Mouse (Mus musculus) neural tube, embryonic 12.5 days (tissue): ENCODE data around the gene BC003965. TPM values are rescaled to one million over a fixed set of nuclear protein-coding genes. Genes with fewer than 3 reads are reported as not detected.

ENCODE experiments used
- polyA plus RNA-seq: library from polyadenylated mRNA; unstranded; fragments of >200 nt; fragmentation: Nextera tagmentation; extraction: Ambion mirVana; gene quantifications from 2 replicates; pipeline ENCODE4 v1.2.1, GENCODE M21; 2016

BC003965 gene
- polyA plus RNA-seq, 1 experiment from 2014 or later: 34.1 TPM

Other genes with a start within 250 kb of the BC003965 start
- 78.9 and 82.1 TPM in 2 replicates for gene Mapk8ip3, start 247.6 kb upstream of the BC003965 start, polyA plus RNA-seq
- 183 TPM in 2 replicates for gene Jpt2, start 223.9 kb upstream of the BC003965 start, polyA plus RNA-seq
- 12.0 and 13.1 TPM in 2 replicates for gene Cramp1l, start 168.8 kb upstream of the BC003965 start, polyA plus RNA-seq
- gene Ift140, start 168.5 kb upstream of the BC003965 start, polyA plus RNA-seq: 23.0 and 29.4 TPM in 2 replicates
- gene Tmem204, start 101.0 kb upstream of the BC003965 start, polyA plus RNA-seq: 11.1 and 11.7 TPM in 2 replicates
- 43.3 and 50.9 TPM in 2 replicates for gene Telo2, start 68.6 kb upstream of the BC003965 start, polyA plus RNA-seq
- gene Ptx4, start 63.8 kb upstream of the BC003965 start, polyA plus RNA-seq: not detected in 2 replicates
- gene Clcn7, start 51.2 kb upstream of the BC003965 start, polyA plus RNA-seq: 22.4 and 25.1 TPM in 2 replicates
- gene Ccdc154, start 22.1 kb upstream of the BC003965 start, polyA plus RNA-seq: not detected in 2 replicates
- not detected in 2 replicates for gene Gm38655, start 9.1 kb upstream of the BC003965 start, polyA plus RNA-seq
- 9.4 TPM in 2 replicates for gene Unkl, start 3.8 kb downstream of the BC003965 start, polyA plus RNA-seq
- gene Gnptg, start 55.6 kb downstream of the BC003965 start, polyA plus RNA-seq: 67.1 and 71.3 TPM in 2 replicates
- gene Tsr3, start 55.6 kb downstream of the BC003965 start, polyA plus RNA-seq: 66.7 and 67.0 TPM in 2 replicates
- gene Baiap3, start 71.8 kb downstream of the BC003965 start, polyA plus RNA-seq: 2.3 and 4.0 TPM in 2 replicates
- gene Ube2i, start 90.1 kb downstream of the BC003965 start, polyA plus RNA-seq: 726 and 737 TPM in 2 replicates
- not detected in 2 replicates for gene Prss34, start 113.8 kb downstream of the BC003965 start, polyA plus RNA-seq
- not detected in 2 replicates for gene Prss28, start 124.1 kb downstream of the BC003965 start, polyA plus RNA-seq
- gene Prss29, start 134.1 kb downstream of the BC003965 start, polyA plus RNA-seq: not detected in 2 replicates
- gene Tpsab1, start 161.0 kb downstream of the BC003965 start, polyA plus RNA-seq: not detected in 2 replicates
- not detected in 2 replicates for gene Tpsb2, start 181.8 kb downstream of the BC003965 start, polyA plus RNA-seq
- 0.31 and 0.43 TPM in 2 replicates for gene Tpsg1, start 184.7 kb downstream of the BC003965 start, polyA plus RNA-seq
- gene Cacna1h, start 249.2 kb downstream of the BC003965 start, polyA plus RNA-seq: 13.0 and 15.2 TPM in 2 replicates